Mouse (Mus musculus): ENCODE data around the gene Msi2.
A peak's percentile ranks its signal among the peaks of the same experiment; 100 is the strongest.

The Msi2 gene

DNA sequence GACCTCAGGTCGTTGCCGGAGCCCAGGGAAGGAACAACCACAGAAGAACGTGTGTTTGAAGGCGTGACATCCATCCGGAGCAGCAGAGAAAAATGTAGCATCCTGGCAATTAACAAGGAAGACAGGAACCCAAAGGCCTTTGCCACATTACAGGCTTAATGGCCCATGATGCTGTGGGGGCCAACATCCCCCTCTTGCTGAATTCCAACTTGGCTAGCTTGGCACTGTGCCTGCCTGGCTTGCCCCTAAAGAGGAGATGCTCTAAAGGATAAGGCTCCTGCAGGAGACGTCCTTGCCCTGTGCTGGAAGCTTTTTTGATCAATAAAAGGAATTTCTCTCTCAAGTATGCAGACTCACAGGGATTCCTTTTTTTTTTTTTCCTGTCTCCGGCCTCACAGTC is 181.0 kb downstream of the Msi2 start:
- DNase-seq = no peak

DNA sequence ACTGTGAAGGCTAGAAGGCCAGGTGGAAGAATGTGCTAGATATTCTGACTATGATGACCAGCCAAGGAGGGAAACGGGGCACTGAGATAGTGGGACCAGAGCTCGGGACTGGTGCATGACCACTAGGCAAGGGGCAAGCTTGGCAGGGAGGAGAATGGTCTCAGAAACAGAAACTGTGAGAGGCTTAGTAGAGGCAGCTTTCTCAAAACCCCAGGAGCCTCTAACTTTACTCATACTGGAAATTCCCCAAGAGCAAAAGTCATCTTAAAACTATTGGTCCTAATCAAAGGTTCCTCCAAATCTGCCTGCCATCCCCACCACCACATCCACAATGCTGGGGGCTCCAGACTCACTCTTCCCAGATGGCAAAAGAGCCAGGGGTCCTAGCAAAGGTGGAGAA is 181.5 kb downstream of the Msi2 start:
- no peak for DNase-seq

DNA sequence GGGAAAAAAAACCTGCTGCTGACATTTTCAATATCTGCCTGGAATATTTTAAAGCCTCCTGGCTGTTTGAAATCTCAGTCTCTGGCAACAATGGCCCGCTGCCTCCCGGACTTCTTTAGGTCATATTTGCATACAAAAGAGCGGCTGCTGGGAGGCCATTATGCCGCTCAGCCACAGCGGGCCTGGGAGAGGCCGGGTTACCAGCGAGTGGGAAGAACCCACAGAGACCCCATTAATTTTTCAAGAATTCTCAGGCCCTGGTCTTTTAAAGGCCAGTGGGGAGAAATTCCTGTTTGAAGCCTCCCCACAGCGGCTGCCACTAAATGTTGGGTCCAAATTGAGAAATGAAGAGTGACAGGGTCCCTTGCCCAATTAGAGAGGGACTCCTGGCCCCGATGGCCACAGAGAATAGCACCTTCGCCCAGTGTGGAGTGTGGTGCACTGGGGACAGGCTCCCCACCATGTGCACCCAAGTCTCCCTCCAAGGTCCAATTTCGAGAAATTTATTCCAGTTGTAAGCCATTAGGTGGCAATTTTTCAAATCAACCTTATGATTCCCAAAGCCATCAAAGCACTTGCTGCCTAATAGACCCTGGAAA is 183.9 kb downstream of the Msi2 start:
- DNase-seq = no peak

DNA sequence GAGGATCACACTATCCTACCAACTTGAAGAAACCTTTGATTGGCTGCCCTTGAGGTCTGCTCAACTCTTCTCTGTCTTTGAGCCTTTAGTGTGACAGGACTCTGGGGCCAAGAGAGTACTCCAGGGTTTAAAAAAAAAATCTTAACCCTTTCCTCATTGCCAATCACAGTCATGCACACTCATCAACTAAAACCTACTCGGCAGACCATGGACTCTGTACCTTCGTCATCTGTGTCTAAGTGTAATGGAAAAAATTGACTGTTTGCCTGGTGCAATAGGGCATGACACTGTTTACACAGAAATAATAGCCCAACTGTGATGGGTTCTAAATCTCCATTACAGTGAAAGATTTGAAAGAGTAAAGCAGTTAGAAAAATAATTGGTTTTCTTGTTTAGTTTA is 186.3 kb downstream of the Msi2 start:
- DNase-seq = peak in 1 of 2 experiments; percentile 80

DNA sequence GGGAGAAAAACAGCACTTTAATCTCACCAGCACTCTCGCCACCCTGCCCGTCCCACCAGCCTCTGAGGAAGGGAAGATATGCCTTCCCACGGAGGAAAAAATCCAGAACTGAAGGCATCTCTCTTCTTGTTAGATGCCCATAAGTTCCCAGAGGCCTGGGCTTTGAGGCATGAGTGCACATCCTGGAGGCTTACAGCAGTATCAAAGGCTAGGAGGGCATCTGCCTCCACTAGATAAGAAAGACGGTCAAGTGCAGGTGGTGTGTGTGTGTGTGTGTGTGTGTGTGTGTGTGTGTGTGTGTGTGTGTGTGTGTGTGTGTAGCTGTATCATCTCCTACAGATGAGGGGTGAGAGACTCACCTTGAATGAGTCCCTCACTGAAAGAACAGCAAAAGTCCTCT is 188.3 kb downstream of the Msi2 start:
- no peak for DNase-seq

DNA sequence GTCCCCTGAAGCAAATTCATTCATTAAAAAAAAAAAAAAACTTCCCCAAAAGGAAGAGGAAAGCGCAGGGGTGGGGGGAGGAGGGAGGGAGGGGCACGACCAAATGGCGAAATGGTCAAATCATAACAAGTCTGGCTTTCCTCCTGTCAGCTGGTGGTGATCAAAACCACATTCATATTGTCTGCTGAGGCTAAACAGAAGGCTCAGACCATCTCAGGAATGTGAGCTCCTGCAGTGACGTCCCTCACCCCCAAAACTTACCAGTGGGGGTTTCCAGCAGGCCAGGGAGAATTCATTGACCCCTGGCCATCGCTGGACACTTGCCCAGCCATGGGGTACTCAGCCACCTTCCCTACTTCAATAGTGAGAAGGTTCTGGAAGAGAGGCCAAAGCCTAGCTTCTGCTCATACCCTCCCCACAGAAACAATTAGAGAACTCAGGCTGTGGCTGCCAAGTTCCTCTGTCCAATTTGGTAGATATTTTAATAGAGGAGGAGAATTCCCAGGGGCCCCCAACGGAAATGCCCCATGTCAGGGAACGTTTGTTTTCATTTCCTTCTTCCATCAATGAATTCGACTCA is 189.7 kb downstream of the Msi2 start:
- DNase-seq = peak; percentile 64 to 70

DNA sequence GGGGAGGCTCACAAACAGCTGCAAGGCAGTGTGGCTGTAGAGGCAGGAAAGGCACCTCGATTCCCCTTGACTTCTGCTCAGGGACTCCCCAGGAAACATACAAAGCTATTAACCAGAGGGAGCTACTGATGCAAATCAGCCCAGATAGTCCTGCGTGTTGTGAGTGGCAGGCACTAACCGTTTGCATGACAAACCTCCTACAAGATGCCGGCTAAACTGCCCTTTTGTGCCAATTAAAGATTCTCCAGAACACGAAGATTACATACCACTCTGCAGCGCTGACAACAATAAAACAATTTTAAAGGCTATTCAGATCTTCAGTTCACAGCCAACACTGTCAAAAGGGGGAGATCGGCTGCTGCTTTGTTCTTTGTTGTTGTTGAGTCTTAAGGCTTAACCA is 191.6 kb downstream of the Msi2 start:
- no peak for DNase-seq

DNA sequence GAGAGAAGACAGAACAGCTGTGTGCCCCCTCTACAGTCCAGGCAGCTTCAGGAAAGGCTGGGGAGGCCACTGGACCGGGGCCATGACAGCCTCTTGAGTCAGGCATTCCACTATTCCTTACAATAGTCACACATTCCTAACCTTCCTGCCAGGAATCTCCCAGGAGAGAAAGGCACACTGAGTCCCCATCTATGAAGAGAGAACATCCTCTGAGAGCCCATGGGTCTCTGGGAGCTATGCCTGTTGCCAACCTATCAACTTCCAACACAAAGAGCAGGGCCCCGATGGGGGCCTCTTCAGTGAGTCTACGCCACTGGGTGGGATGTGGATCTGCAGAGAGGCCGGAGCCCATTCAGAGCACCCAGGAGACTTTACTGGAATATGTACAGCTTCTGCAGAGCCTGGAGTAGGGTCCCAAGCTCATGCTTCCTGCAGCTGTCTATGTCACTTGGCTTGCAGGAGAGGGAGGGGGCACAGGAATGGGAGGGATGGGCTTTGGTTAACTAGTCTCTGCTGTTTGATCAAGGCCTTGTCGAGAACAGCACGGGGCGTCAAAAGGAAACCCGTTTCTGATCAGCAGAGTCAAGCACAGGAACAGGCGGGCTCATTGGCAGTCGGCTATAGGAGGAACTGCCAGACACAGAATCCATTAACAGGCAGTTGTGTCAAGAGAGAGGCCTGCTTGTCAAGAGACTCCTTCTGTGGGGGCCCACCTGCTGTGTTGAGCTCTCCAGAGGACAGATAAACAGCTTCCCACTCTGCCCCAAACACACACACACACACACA is 193.3 kb downstream of the Msi2 start:
- DNase-seq = peak; percentile 64 to 71

DNA sequence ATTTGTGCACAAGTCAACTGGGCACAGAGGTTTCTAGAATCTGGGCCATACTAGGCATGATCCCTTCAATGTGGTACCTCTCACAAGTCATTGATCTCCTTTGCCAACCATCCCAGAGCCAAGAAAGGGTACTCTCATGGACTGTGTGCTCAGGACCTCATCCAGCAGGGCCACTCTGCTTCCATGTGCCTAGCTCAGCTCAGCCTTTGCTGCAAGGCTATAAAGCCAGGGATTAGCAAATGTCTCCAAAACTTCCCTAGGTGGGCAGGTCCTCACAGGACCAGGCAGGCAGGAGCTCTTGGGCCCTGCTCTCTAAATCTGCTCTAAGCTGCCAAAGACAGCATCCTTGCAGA is 193.9 kb downstream of the Msi2 start:
- DNase-seq = no peak

DNA sequence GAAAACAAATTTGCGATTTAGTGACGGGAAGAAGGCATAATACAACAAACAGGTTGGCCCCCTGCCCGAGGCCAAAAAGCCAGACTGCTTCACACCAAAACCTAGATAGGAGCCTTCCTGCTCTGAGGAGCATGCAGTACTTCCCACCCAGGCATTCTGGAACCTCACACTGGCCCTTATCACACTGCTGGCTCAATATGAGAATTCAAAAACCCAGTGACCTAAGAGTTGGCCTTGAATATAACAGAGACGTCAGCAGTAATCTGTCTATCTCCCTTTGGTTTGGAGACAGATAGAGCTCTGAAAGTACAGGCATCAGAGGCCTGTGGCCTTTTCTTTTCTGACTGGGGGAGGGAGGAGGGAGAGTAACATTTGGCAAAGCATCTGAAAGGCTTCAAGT is 194.4 kb downstream of the Msi2 start:
- DNase-seq = peak; percentile 62 to 69

DNA sequence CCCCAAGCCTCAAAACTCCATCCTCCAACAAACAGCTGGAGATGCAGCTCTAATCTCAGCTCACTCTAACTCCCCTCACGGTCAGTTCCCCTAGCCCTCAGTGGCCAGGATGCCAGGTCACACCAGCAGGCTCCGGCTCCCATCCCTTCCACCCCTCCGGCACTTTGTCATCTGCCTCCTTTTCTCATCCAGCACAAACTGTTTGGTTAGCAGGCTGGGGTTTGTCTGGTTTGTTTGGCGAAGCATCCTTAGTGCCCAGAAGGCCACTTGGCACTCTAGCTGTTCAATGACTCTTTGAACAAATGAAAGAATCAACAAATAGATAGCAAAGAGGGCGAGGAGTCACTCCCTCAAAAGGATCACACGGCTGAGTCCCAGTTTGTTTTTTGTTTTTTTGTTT is 194.8 kb downstream of the Msi2 start:
- no peak for DNase-seq

DNA sequence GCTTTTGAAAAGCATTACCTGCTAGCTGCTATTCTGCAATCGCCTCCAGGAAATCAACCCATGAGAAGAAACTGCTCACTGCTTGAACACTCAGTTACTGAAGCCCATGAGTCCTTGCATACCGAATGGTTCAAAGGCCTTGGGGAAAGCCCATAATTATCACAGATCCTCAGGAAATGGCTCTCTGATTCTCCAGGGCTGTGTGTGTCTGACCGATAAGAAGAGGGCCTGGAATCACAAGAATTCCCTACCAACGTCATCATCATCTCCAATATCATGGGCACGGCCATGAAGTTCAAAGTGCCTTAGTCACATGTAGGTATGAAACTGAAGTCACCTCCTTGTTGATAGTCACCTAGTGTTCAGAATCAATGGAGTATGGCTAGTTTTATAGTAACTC is 196.2 kb downstream of the Msi2 start:
- no peak for DNase-seq

DNA sequence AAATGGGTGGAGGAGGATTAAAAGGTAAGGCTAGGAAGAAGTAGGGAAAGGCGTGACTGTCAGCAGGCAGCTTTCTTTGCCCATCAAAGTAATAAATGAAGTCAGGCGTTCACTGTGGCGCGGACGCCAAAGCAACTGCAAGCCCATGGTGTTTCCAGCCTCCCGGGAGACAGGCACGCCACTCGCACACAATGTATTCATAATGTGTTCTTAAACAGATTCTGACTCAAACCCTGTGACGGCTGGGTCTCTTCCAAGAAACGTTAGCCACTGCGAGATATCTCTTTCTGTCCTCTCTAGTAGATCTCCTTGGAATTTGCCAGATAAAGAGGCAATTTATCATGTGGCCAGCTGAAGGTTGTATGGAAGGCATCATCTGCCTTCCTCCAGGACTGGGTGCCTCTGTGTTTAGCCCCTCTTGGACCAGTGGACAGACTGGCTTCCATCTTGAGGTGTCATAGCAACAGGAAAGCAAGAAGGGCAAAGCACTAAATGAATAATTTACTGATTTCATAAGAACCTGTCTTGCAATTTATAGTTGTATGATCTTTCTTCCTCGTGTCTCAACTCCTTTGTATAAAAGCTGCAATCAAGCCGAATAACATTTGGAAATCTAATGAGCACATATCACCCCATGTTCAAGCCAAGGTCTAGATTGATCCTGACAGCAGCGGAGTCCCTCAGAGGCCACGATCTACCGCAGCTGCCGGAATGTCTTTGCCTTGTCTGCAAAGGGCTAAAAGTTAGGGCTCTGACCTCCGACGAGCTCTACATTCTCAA is 197.2 kb downstream of the Msi2 start:
- DNase-seq = no peak

DNA sequence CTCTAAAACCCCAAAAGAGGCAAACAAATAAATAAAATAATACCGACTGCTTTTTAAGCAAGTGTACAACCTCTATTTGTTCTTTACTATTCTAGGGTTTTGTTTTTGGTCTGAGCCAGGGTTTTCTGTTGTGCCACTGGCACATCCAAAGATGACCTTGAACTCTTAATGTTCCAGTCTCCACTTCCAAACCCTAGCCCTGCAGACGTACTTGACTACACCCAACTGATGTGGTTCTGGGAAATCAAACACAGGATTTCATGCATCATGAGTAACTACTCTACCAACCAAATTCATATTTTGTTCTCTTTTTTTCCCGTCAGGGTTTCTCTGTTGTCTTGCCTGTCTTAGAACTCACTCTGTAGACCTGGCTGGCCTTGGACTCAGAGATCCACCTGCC is 200.0 kb downstream of the Msi2 start:
- DNase-seq = no peak

DNA sequence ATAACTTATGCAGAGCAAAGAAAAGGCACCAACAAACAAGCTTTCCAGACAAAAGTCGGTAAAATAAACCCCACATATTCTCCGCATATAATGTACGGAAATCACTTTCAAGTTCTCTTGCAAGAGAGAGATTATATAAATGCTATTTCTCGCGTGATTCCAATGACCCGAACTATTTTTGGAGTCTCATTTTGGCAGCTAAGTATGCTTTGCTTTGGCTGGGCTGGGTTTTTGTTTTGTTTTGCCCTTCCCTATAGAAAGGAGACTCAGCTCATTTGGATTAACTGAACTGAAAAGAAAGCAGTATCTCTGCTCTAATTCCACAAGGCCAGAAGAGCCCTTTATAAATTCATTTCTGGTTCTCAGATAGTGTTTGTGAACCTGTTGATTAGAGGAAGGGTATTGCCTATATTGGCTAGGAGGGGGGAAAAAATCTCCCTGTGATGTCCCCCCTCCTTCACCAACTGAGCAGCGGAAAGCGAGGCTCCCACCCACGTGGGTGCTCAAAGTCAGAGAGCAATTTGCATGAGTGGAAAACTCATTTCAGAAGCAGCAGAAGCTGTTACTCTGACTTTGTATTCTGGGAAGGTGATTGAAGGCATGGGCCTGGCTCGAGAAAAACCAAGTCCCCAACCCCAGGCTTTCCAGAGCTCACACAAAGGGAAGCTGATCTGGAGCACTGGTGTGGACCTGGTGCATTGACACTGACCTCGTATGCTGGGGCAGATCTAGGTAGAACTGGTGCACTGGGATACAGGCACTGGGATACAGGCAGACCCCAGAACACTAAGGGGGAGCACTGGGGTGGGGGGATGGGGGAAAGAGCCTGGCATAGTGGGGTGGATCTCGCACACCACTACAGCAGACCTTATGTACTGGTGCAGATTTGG is 201.5 kb downstream of the Msi2 start:
- DNase-seq = no peak

DNA sequence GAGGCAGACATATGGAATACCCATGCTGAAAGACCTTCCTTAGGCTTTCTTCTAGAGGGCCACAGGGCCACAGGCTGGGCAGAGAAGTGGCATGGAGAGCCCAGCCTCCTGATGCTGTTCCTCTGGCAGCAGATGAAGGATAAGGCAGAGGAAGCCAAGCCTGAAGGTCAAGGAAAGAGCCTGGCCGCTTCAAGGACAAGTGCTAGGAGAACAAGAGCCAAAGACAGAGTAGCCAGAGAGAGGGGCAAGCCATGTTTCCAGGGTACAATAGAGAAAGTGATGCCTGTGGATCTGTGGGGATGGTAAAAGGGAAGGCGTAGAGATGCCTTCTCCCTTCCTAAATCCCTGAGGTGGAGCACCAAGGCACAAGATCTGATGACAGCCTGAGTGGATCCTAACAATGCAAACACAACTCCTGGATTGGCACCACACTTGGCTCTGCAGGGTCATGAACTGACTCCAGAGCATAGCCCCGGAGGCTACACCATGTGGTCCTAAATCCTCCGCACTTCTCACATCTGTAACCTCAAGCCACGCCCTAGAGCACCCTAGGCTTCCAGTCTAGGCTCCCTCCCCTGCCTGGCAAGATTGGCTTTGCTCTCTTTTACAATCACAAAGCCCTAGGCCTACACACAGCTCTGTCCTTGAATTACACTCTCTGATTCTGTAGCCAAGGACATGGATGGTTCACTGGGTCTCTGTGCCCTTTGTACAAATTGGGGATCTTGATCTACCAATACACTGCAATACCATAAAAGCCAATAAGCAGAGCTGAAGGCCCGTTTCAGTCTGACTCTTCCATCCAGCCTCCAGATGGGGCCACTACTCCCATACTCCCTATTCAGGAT is 202.4 kb downstream of the Msi2 start:
- DNase-seq = peak in 1 of 2 experiments; percentile 54

DNA sequence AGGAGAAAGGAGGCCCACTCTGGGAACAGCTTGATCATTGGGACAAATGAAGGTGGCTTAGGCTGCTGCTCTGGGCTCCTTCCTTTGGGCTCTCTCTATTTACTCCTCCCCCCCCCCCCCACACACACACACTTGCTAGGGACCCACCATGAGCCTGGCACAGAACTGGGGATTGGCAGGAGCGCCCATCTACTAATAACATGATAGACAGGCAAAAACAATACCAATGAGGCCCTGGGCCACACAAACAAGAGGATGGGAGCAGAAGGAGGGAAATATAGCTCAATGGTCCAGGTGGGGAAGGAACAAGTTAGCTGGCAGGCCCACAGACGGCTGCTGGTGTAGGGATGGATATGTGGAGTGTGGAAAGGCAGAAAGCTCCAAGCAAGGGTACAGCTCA is 203.0 kb downstream of the Msi2 start:
- no peak for DNase-seq

DNA sequence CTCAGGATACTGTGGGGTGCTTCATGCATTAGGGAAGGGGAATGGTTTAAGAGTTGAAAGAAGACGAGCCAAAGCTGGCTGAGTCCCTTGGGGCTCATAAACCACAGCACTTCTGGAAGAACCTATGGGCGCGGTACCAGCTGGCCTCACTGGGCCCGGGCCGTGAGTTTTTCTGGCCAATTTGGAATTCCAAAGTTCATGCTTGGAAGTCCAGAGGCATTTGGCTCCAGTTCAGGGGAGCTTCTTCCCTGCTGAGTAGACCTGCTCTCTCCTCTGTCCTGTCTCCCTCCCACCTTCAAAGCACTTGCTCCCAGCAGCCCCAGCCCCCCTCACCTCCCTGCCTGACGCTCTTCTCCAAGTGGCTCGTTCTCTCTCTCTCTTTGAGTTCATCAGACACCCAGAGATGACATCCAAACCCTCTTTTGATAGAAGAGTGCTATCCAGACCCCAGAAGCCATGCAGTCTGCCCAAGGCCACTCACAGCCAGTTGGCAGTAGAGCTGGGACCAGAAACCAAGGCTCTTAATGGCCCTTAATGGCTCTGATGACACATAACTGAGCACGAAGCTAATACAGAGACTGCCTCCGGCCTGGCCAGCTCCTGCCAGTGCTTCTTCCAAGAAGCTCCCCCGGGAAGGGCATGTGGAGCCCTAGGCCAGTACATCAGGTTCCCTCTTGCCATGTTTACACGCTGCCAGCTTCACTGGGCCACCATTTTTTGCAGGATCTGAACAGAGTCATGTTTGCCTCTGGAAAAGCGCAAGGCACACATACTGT is 204.0 kb downstream of the Msi2 start:
- peak; percentile 85 to 91 for DNase-seq

DNA sequence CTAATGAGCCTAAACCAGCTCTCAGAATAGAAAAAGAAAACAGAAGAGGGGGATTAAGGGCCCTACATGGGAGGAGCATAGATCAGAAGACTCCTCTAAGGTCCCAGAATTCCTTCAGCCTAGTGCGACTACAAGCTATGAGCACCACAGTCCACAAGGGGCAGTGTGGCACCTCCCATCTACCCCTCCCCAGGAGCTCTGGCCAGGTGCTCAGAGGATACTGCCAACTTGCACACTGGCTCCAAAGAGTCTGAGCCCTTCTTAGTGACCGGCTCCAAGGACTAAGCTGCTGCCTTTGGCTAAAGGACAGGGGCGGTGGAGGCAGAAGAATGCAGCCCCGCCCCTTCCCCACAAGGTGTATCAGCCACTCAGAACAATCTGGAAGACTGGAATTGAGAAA is 205.7 kb downstream of the Msi2 start:
- DNase-seq = peak; percentile 85

DNA sequence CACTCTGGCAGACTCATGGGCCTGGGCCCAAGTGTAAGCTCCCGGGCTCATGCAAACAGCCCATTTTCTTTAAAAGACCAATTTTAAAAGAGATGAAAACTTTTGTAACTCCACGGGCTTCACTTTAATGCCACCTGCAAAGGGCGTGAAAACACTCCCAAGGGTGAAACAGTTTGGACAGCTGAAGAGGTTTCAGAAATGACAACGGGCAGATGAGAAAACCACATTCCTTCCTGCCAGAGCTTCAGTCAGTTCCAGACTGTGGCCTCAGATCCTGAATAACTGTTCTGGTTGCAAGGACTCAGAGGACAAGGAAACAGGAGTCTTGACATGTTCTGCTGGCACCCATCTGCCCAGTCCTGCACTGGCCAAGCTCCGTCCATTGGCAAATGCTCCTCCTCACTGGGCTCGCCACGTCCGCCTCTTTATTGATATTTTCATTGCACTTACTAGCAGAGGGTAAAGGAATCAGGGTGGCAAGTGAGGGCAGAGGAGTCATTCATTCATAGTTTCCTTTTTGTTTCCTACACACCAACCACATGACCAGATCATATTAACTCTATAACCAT is 207.9 kb downstream of the Msi2 start:
- no peak for DNase-seq

Measured in kidney, postnatal 36 days (tissue).